Mouse (Mus musculus): ENCODE results near the gene Metap2. TPM values are rescaled to one million over a fixed set of nuclear protein-coding genes. Genes with fewer than 3 reads are reported as not detected.

The Metap2 gene
- polyA plus RNA-seq, 1 experiment from 2014 or later, result 175 TPM

GRCm38 (mm10) chr10:93924666-93925065 lies 27.8 kb upstream of the Metap2 start:
- no peak overlapping the region for H3K9ac ChIP-seq
- no peak for ATAC-seq (ENCODE audit: low read depth)
- no peaks in the 10 kb centered on the region for H3K4me1 ChIP-seq (replicated peaks)
- WGBS, result 73% methylated on average over 5 of the region's 5 CpGs
- H3K27ac ChIP-seq (replicated peaks), result no peak overlapping the region
- no peaks in the 10 kb centered on the region for H3K27me3 ChIP-seq
- H3K9me3 ChIP-seq, result 0 out of 2 replicates have a peak, but pooled peaks cover 8% of the 10 kb centered on the region
- H3K4me2 ChIP-seq, result no peak overlapping the region
- no peak overlapping the region for H3K4me3 ChIP-seq
- no peaks in the 10 kb centered on the region for H3K36me3 ChIP-seq

GRCm38 (mm10) chr10:93921160-93921559 lies 24.3 kb upstream of the Metap2 start:
- H3K4me3 ChIP-seq, result no peak overlapping the region
- 95% methylated on average over 4 of the region's 4 CpGs for WGBS
- H3K4me2 ChIP-seq, result no peak overlapping the region
- H3K27ac ChIP-seq (replicated peaks), result no peak overlapping the region
- H3K9me3 ChIP-seq, result no peaks in the 10 kb centered on the region
- no peaks in the 10 kb centered on the region for H3K36me3 ChIP-seq
- H3K4me1 ChIP-seq (replicated peaks), result no peaks in the 10 kb centered on the region
- no peak for ATAC-seq (ENCODE audit: low read depth)
- no peak overlapping the region for H3K9ac ChIP-seq
- no peaks in the 10 kb centered on the region for H3K27me3 ChIP-seq

- Histone ChIP-seq H3K9me3 (no peaks in the 10 kb centered on the region), H3K36me3 (no peaks in the 10 kb centered on the region), H3K9ac (no peak overlapping the region), H3K27me3 (no peaks in the 10 kb centered on the region), H3K4me2 (no peak overlapping the region), H3K4me1 (replicated peaks) (no peaks in the 10 kb centered on the region; the same call in 1 of the 2 replicates), H3K4me3 (no peak overlapping the region), H3K27ac (replicated peaks) (no peak overlapping the region; the same call in 1 of the 2 replicates)
- WGBS, result 76% methylated on average over 13 of the region's 13 CpGs
- no peak for ATAC-seq (ENCODE audit: low read depth)
These were observed 22.3 kb upstream of the Metap2 start for GRCm38 (mm10) chr10:93919227-93919626.

- H3K36me3 ChIP-seq, result no peaks in the 10 kb centered on the region
- 65% methylated on average over 6 of the region's 6 CpGs for WGBS
- H3K4me1 ChIP-seq (replicated peaks), result no peaks in the 10 kb centered on the region; the same call in 1 of the 2 replicates
- no peak overlapping the region for H3K4me3 ChIP-seq
- H3K9ac ChIP-seq, result no peak overlapping the region
- no peak overlapping the region; the same call in 1 of the 2 replicates for H3K27ac ChIP-seq (replicated peaks)
- H3K4me2 ChIP-seq, result no peak overlapping the region
- ATAC-seq (ENCODE audit: low read depth), result no peak
- no peaks in the 10 kb centered on the region for H3K27me3 ChIP-seq
- H3K9me3 ChIP-seq, result no peaks in the 10 kb centered on the region
These were observed 21.8 kb upstream of the Metap2 start for GRCm38 (mm10) chr10:93918701-93919100.

GRCm38 (mm10) chr10:93918087-93918486 lies 21.2 kb upstream of the Metap2 start:
- H3K4me1 ChIP-seq (replicated peaks), result no peaks in the 10 kb centered on the region; the same call in 1 of the 2 replicates
- no peak overlapping the region for H3K27ac ChIP-seq (replicated peaks)
- H3K4me2 ChIP-seq, result no peak overlapping the region
- H3K36me3 ChIP-seq, result no peaks in the 10 kb centered on the region
- no peaks in the 10 kb centered on the region for H3K9me3 ChIP-seq
- H3K27me3 ChIP-seq, result no peaks in the 10 kb centered on the region
- 80% methylated on average over 2 of the region's 2 CpGs for WGBS
- H3K9ac ChIP-seq, result no peak overlapping the region
- no peak for ATAC-seq (ENCODE audit: low read depth)
- H3K4me3 ChIP-seq, result no peak overlapping the region

- Histone ChIP-seq H3K4me2 (no peak overlapping the region), H3K4me3 (no peak overlapping the region), H3K27ac (replicated peaks) (no peak overlapping the region), H3K9ac (no peak overlapping the region), H3K36me3 (no peaks in the 10 kb centered on the region), H3K27me3 (no peaks in the 10 kb centered on the region), H3K9me3 (no peaks in the 10 kb centered on the region), H3K4me1 (replicated peaks) (no peaks in the 10 kb centered on the region; the same call in 1 of the 2 replicates)
- WGBS, result 81% methylated on average over 2 of the region's 2 CpGs
- no peak for ATAC-seq (ENCODE audit: low read depth)
These were observed 19.9 kb upstream of the Metap2 start for GRCm38 (mm10) chr10:93916778-93917177.

- WGBS, result 49% methylated on average over 11 of the region's 11 CpGs
These were observed 18.8 kb upstream of the Metap2 start for GRCm38 (mm10) chr10:93915531-93916275.

GRCm38 (mm10) chr10:93913525-93913924 lies 16.6 kb upstream of the Metap2 start:
- Histone ChIP-seq H3K9ac (no peak overlapping the region), H3K9me3 (no peaks in the 10 kb centered on the region), H3K27me3 (no peaks in the 10 kb centered on the region), H3K4me3 (no peak overlapping the region), H3K36me3 (no peaks in the 10 kb centered on the region), H3K4me2 (no peak overlapping the region), H3K4me1 (replicated peaks) (no peaks in the 10 kb centered on the region; the same call in 1 of the 2 replicates), H3K27ac (replicated peaks) (no peak overlapping the region)
- ATAC-seq (ENCODE audit: low read depth), result no peak
- WGBS, result 85% methylated on average over 5 of the region's 5 CpGs

More at GRCm38 (mm10) chr10:93915531-93916275, 18.8 kb upstream of the Metap2 start:
- H3K9me3 ChIP-seq, result no peaks in the 10 kb centered on the region
- H3K27ac ChIP-seq (replicated peaks), result no peak overlapping the region
- no peaks in the 10 kb centered on the region; the same call in 1 of the 2 replicates for H3K4me1 ChIP-seq (replicated peaks)
- H3K4me3 ChIP-seq, result no peak overlapping the region
- no peak for ATAC-seq (ENCODE audit: low read depth)
- H3K9ac ChIP-seq, result no peak overlapping the region
- no peaks in the 10 kb centered on the region for H3K36me3 ChIP-seq
- no peak overlapping the region for H3K4me2 ChIP-seq
- no peaks in the 10 kb centered on the region for H3K27me3 ChIP-seq

GRCm38 (mm10) chr10:93912917-93913316 lies 16.0 kb upstream of the Metap2 start:
- Histone ChIP-seq H3K9me3 (no peaks in the 10 kb centered on the region), H3K9ac (no peak overlapping the region), H3K4me1 (replicated peaks) (no peaks in the 10 kb centered on the region; the same call in 1 of the 2 replicates), H3K27me3 (no peaks in the 10 kb centered on the region), H3K4me3 (no peak overlapping the region), H3K4me2 (no peak overlapping the region), H3K27ac (replicated peaks) (no peak overlapping the region), H3K36me3 (no peaks in the 10 kb centered on the region)
- WGBS, result 85% methylated on average over 1 of the region's 1 CpGs
- ATAC-seq (ENCODE audit: low read depth), result no peak

GRCm38 (mm10) chr10:93912136-93912855 lies 15.4 kb upstream of the Metap2 start:
- no peaks in the 10 kb centered on the region; the same call in 1 of the 2 replicates for H3K4me1 ChIP-seq (replicated peaks)
- H3K27ac ChIP-seq (replicated peaks), result no peak overlapping the region
- H3K27me3 ChIP-seq, result no peaks in the 10 kb centered on the region
- H3K9me3 ChIP-seq, result no peaks in the 10 kb centered on the region
- H3K4me2 ChIP-seq, result no peak overlapping the region
- no peak overlapping the region for H3K4me3 ChIP-seq
- no peak overlapping the region for H3K9ac ChIP-seq
- H3K36me3 ChIP-seq, result no peaks in the 10 kb centered on the region
- 92% methylated on average over 5 of the region's 5 CpGs for WGBS
- ATAC-seq (ENCODE audit: low read depth), result no peak

- H3K4me3 ChIP-seq, result no peak overlapping the region
- 80% methylated on average over 5 of the region's 5 CpGs for WGBS
- no peak overlapping the region for H3K27ac ChIP-seq (replicated peaks)
- ATAC-seq (ENCODE audit: low read depth), result no peak
- H3K4me2 ChIP-seq, result no peak overlapping the region
- no peaks in the 10 kb centered on the region; the same call in 1 of the 2 replicates for H3K4me1 ChIP-seq (replicated peaks)
- no peaks in the 10 kb centered on the region for H3K9me3 ChIP-seq
- no peaks in the 10 kb centered on the region for H3K27me3 ChIP-seq
- H3K9ac ChIP-seq, result no peak overlapping the region
- H3K36me3 ChIP-seq, result no peaks in the 10 kb centered on the region
These were observed 14.4 kb upstream of the Metap2 start for GRCm38 (mm10) chr10:93911326-93911725.

GRCm38 (mm10) chr10:93909811-93910446 lies 13.0 kb upstream of the Metap2 start:
- 72% methylated on average over 5 of the region's 5 CpGs for WGBS

More at GRCm38 (mm10) chr10:93909811-93910446, 13.0 kb upstream of the Metap2 start:
- Histone ChIP-seq H3K27me3 (no peaks in the 10 kb centered on the region), H3K4me1 (replicated peaks) (no peaks in the 10 kb centered on the region), H3K27ac (replicated peaks) (no peak overlapping the region), H3K9me3 (no peaks in the 10 kb centered on the region), H3K4me3 (no peak overlapping the region), H3K4me2 (no peak overlapping the region), H3K36me3 (no peaks in the 10 kb centered on the region), H3K9ac (no peak overlapping the region)
- ATAC-seq (ENCODE audit: low read depth), result no peak
